Mouse (Mus musculus): ENCODE results near the gene Gm20388. TPM values are rescaled to one million over a fixed set of nuclear protein-coding genes. Genes with fewer than 3 reads are reported as not detected.

Gene Gm20388
- polyA plus RNA-seq, 1 experiment from 2014 or later, result not detected

DNA sequence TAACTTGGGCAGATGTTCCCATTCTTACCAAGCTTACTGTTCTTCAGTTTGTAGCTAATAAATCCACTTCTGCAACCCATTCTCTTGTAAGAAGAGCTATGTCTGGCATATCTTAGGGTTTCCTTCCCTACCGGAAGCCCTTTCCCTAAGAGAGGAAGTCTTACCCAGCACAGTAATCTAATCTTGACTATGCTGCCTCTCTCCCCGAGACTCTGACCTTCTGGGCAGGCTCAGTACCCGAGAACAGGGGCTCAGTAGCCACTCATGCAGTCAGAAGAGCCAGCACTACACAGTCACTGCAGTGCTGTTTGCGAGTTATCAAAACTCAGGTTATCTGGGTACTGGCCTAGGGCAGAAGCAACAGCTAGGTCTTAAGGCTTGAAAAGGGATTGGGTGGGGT, 2987.4 kb downstream of the Gm20388 start:
- H3K4me2 ChIP-seq (replicated peaks), result no peak overlapping the region
- no peak for ATAC-seq (ENCODE audit: low FRiP score)
- H3K27me3 ChIP-seq (ENCODE audit: control insufficient read depth, insufficient read depth, low read length), result no peaks in the 10 kb centered on the region
- H3K4me1 ChIP-seq (replicated peaks; ENCODE audit: control insufficient read depth, insufficient read depth, low read length), result no peaks in the 10 kb centered on the region
- H3K36me3 ChIP-seq (replicated peaks; ENCODE audit: control insufficient read depth, insufficient read depth), result peaks cover 69% of the 10 kb centered on the region
- no peaks in the 10 kb centered on the region for H3K9me3 ChIP-seq (ENCODE audit: control insufficient read depth, low read length)
- no peak overlapping the region for H3K9ac ChIP-seq
- H3K4me3 ChIP-seq (replicated peaks; ENCODE audit: low read length), result no peak overlapping the region
- WGBS, result 81% methylated on average over 4 of the region's 4 CpGs
- H3K27ac ChIP-seq, result no peak overlapping the region
- no peak for DNase-seq (ENCODE audit: low spot score)

DNA sequence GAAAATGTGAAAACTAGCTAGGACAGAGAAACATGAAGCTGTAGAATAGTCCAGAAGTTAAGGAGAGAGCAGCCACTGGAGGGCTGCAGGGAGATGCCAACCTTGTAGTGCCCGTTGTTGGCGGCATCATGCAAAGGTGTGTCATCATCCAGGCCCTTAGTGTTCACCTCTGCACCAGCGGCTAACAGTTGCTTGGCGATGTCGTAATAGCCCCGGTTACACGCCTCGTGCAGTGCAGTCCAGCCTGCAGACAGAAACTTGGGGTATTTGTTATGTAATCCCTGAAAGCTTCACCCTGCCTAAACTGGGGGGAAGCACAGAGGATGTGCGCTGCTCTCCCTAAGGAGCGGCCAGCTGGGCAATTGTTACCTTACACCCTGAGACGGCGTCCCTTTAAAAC, 2987.8 kb downstream of the Gm20388 start:
- no peak overlapping the region for H3K27ac ChIP-seq
- DNase-seq (ENCODE audit: low spot score), result no peak
- WGBS, result 95% methylated on average over 12 of the region's 12 CpGs
- no peaks in the 10 kb centered on the region for H3K27me3 ChIP-seq (ENCODE audit: control insufficient read depth, insufficient read depth, low read length)
- H3K4me3 ChIP-seq (replicated peaks; ENCODE audit: low read length), result no peak overlapping the region
- H3K9me3 ChIP-seq (ENCODE audit: control insufficient read depth, low read length), result no peaks in the 10 kb centered on the region
- H3K36me3 ChIP-seq (replicated peaks; ENCODE audit: control insufficient read depth, insufficient read depth), result peaks cover 64% of the 10 kb centered on the region
- no peak overlapping the region for H3K4me2 ChIP-seq (replicated peaks)
- H3K4me1 ChIP-seq (replicated peaks; ENCODE audit: control insufficient read depth, insufficient read depth, low read length), result no peaks in the 10 kb centered on the region
- no peak for ATAC-seq (ENCODE audit: low FRiP score)
- H3K9ac ChIP-seq, result no peak overlapping the region

DNA sequence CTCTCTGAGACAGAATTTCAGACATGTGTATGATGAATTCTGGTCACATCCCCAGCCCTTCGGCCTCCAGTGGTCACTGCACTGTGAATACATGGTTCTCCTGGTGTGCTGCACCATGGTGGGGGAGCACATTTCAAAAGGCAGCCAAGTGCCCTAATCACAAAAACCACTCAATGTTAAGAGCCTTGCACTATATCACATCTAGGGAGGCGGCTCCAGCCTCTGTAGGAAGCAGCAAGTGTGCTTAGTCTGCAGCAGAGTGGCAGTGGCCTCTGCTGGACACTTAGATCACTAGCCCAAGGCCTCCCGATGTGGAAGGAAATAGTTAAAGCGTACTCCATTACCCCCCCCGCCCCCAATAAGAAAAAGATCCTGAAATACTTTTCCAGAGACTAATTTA, 2988.4 kb downstream of the Gm20388 start:
- H3K36me3 ChIP-seq (replicated peaks; ENCODE audit: control insufficient read depth, insufficient read depth), result peaks cover 58% of the 10 kb centered on the region
- DNase-seq (ENCODE audit: low spot score), result no peak
- WGBS, result 76% methylated on average over 5 of the region's 5 CpGs

DNA sequence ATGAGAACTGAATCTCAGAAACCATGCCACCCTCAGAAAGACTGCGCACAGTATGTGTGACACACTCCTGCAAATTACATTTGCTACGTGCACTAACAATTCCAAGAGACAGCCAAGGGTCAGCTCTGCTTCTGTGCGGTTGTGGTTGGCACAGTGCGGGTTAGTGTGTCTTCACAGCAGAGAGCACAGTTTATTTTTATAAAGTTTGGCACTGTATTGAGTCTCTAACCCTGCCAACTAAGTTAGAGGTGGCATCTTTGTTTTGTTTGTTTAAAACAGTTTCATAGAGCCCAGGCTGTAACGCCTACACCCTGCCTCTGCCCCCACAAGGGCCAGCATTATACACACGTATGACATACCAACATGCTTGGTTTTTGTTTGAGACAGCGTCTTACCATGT, 2990.8 kb downstream of the Gm20388 start:
- no peaks in the 10 kb centered on the region for H3K4me1 ChIP-seq (replicated peaks; ENCODE audit: control insufficient read depth, insufficient read depth, low read length)
- no peak overlapping the region for H3K4me2 ChIP-seq (replicated peaks)
- H3K27me3 ChIP-seq (ENCODE audit: control insufficient read depth, insufficient read depth, low read length), result no peaks in the 10 kb centered on the region
- peaks cover 34% of the 10 kb centered on the region for H3K36me3 ChIP-seq (replicated peaks; ENCODE audit: control insufficient read depth, insufficient read depth)
- ATAC-seq (ENCODE audit: low FRiP score) (no peak), DNase-seq (ENCODE audit: low spot score) (no peak)
- H3K4me3 ChIP-seq (replicated peaks; ENCODE audit: low read length), result no peak overlapping the region
- no peak overlapping the region for H3K27ac ChIP-seq
- WGBS, result 92% methylated on average over 7 of the region's 7 CpGs
- H3K9me3 ChIP-seq (ENCODE audit: control insufficient read depth, low read length), result no peaks in the 10 kb centered on the region
- no peak overlapping the region for H3K9ac ChIP-seq

More for the DNA sequence above, 2988.4 kb downstream of the Gm20388 start:
- no peak for ATAC-seq (ENCODE audit: low FRiP score)
- no peak overlapping the region for H3K9ac ChIP-seq
- no peak overlapping the region for H3K4me3 ChIP-seq (replicated peaks; ENCODE audit: low read length)
- no peaks in the 10 kb centered on the region for H3K27me3 ChIP-seq (ENCODE audit: control insufficient read depth, insufficient read depth, low read length)
- no peaks in the 10 kb centered on the region for H3K4me1 ChIP-seq (replicated peaks; ENCODE audit: control insufficient read depth, insufficient read depth, low read length)
- no peak overlapping the region for H3K27ac ChIP-seq
- H3K9me3 ChIP-seq (ENCODE audit: control insufficient read depth, low read length), result no peaks in the 10 kb centered on the region
- no peak overlapping the region for H3K4me2 ChIP-seq (replicated peaks)

DNA sequence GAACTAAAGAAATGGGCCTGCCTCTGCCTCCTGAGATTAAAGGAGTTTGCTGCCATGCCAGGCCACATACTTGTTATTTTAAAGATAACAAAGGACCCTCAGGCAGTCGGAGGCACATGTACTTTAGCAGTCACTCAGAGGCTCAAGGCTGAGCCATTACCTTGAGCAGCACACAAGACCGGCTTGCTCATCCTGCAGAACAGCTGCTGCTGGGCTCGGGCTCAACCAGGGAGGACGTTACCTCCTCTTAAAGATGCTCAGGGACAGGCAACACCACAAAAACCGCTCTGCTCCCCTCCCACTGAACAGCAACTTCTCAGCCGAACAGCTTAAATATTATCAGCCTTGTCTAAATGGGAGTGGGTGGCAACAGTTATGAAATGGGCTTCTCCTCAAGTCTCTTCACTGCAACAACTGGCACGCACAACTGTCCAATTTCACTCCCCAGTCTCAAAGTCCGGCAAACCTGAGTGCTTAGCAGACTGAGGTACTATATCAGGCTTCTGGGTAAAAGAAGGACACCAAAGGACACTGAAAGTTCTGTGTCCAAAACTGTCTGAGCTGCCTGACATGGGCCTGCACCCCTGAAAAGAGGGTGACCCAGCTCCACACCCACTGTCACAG, 2991.4 kb downstream of the Gm20388 start:
- no peak overlapping the region for H3K4me2 ChIP-seq (replicated peaks)
- H3K4me1 ChIP-seq (replicated peaks; ENCODE audit: control insufficient read depth, insufficient read depth, low read length), result no peaks in the 10 kb centered on the region
- ATAC-seq (ENCODE audit: low FRiP score) (no peak), DNase-seq (ENCODE audit: low spot score) (no peak)
- H3K36me3 ChIP-seq (replicated peaks; ENCODE audit: control insufficient read depth, insufficient read depth), result peaks cover 29% of the 10 kb centered on the region
- 87% methylated on average over 8 of the region's 8 CpGs for WGBS
- H3K9me3 ChIP-seq (ENCODE audit: control insufficient read depth, low read length), result no peaks in the 10 kb centered on the region
- no peaks in the 10 kb centered on the region for H3K27me3 ChIP-seq (ENCODE audit: control insufficient read depth, insufficient read depth, low read length)
- H3K4me3 ChIP-seq (replicated peaks; ENCODE audit: low read length), result no peak overlapping the region
- no peak overlapping the region for H3K9ac ChIP-seq
- H3K27ac ChIP-seq, result no peak overlapping the region

DNA sequence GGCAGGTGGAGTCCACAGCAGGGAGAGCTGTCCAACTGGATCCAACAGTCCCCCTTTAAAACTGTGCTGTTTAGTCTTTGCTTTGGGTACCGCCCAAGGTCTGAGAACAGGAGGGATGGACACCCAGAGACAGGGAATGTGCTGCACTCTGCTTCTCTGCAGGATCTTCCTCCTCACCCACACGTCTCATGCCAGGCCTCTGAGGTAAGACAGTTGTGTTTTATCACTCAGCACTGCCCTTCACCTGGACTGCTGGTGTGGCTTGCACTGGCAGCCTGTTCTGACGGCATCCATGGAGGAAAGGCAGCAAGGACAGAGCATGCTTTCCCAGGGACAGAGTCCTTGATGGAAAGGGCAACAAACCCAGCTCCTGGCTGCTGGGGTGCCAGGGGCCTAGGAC, 2991.9 kb downstream of the Gm20388 start:
- 50% methylated on average over 3 of the region's 3 CpGs for WGBS
- no peaks in the 10 kb centered on the region for H3K27me3 ChIP-seq (ENCODE audit: control insufficient read depth, insufficient read depth, low read length)
- H3K36me3 ChIP-seq (replicated peaks; ENCODE audit: control insufficient read depth, insufficient read depth), result peaks cover 29% of the 10 kb centered on the region
- no peak overlapping the region for H3K4me3 ChIP-seq (replicated peaks; ENCODE audit: low read length)
- no peak overlapping the region for H3K27ac ChIP-seq
- H3K9me3 ChIP-seq (ENCODE audit: control insufficient read depth, low read length), result no peaks in the 10 kb centered on the region
- DNase-seq (ENCODE audit: low spot score) (no peak), ATAC-seq (ENCODE audit: low FRiP score) (no peak)
- no peak overlapping the region for H3K9ac ChIP-seq
- no peak overlapping the region for H3K4me2 ChIP-seq (replicated peaks)
- no peaks in the 10 kb centered on the region for H3K4me1 ChIP-seq (replicated peaks; ENCODE audit: control insufficient read depth, insufficient read depth, low read length)

DNA sequence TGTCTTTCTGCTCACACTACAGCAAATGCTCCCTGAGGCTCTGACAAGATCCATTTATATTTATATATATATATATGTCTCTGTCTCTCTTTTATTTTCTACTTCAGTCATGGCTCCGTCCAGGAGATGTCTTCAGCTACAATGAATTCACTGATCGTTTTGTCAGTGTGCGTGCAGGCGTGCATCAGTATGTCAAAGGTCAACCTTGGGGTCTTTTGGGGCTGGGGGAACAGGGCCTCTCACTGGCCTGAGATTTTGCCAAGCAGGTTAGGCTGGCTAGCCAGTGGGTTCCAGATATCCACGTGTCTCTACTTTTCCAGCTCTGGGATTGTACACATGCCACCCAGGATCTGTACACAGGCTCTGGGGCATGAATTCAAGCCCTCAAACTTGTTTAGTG, 2992.4 kb downstream of the Gm20388 start:
- no peak overlapping the region for H3K4me3 ChIP-seq (replicated peaks; ENCODE audit: low read length)
- DNase-seq (ENCODE audit: low spot score) (no peak), ATAC-seq (ENCODE audit: low FRiP score) (no peak)
- peaks cover 28% of the 10 kb centered on the region for H3K36me3 ChIP-seq (replicated peaks; ENCODE audit: control insufficient read depth, insufficient read depth)
- no peaks in the 10 kb centered on the region for H3K4me1 ChIP-seq (replicated peaks; ENCODE audit: control insufficient read depth, insufficient read depth, low read length)
- no peak overlapping the region for H3K4me2 ChIP-seq (replicated peaks)
- no peaks in the 10 kb centered on the region for H3K9me3 ChIP-seq (ENCODE audit: control insufficient read depth, low read length)
- 23% methylated on average over 5 of the region's 5 CpGs for WGBS
- no peak overlapping the region for H3K27ac ChIP-seq
- no peak overlapping the region for H3K9ac ChIP-seq
- no peaks in the 10 kb centered on the region for H3K27me3 ChIP-seq (ENCODE audit: control insufficient read depth, insufficient read depth, low read length)

DNA sequence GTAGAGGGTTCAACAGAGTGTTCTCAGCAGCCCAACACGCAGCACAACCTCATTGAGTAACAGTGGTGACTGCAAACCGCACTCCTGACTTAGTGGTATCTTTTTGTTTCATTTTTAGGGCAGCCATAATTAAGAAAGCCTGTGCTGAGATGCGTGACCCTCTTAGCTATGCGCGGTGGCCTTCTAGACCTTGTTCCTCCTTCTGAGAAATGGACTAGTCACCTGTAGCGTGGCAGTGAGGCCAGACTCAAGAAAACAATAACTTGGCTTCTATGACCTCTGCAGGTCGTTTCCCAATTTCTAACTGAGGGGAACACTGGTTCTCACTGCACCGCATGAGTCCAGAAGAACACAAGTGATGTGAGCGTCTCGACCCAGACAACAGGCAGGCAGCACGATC, 2993.9 kb downstream of the Gm20388 start:
- 78% methylated on average over 11 of the region's 11 CpGs for WGBS
- no peaks in the 10 kb centered on the region for H3K4me1 ChIP-seq (replicated peaks; ENCODE audit: control insufficient read depth, insufficient read depth, low read length)
- no peak overlapping the region for H3K27ac ChIP-seq
- H3K9me3 ChIP-seq (ENCODE audit: control insufficient read depth, low read length), result no peaks in the 10 kb centered on the region
- H3K36me3 ChIP-seq (replicated peaks; ENCODE audit: control insufficient read depth, insufficient read depth), result peaks cover 18% of the 10 kb centered on the region
- H3K27me3 ChIP-seq (ENCODE audit: control insufficient read depth, insufficient read depth, low read length), result no peaks in the 10 kb centered on the region
- H3K4me2 ChIP-seq (replicated peaks), result no peak overlapping the region
- no peak overlapping the region for H3K4me3 ChIP-seq (replicated peaks; ENCODE audit: low read length)
- ATAC-seq (ENCODE audit: low FRiP score), result no peak
- DNase-seq (ENCODE audit: low spot score), result no peak
- H3K9ac ChIP-seq, result no peak overlapping the region

DNA sequence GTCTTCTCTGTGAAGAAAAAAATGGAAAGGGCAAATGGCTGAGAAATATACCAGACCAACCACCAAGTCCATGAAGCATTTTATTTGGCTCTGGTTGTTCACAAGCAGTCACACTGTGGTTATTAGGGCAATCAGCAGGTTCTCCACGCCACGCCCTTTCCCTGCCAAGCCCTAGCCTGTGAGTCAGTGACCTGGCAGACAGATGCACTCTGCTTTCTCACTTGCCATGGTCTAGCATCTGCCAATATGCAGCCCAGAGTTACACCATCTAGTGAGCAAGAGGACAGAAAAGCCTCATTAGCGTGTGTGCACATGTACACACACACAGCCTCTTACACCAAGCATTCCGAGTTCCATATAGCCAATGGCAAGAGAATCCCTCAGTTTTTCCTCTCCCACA, 2994.7 kb downstream of the Gm20388 start:
- Histone ChIP-seq H3K4me2 (replicated peaks) (no peak overlapping the region), H3K36me3 (replicated peaks; ENCODE audit: control insufficient read depth, insufficient read depth) (peaks cover 14% of the 10 kb centered on the region), H3K4me1 (replicated peaks; ENCODE audit: control insufficient read depth, insufficient read depth, low read length) (no peaks in the 10 kb centered on the region), H3K9ac (0 out of 2 replicates have a peak overlapping the region, but pooled peaks have one; percentile 11), H3K27me3 (ENCODE audit: control insufficient read depth, insufficient read depth, low read length) (no peaks in the 10 kb centered on the region), H3K27ac (no peak overlapping the region), H3K4me3 (replicated peaks; ENCODE audit: low read length) (no peak overlapping the region), H3K9me3 (ENCODE audit: control insufficient read depth, low read length) (no peaks in the 10 kb centered on the region)
- ATAC-seq (ENCODE audit: low FRiP score) (no peak), DNase-seq (ENCODE audit: low spot score) (no peak)
- 93% methylated on average over 4 of the region's 4 CpGs for WGBS

DNA sequence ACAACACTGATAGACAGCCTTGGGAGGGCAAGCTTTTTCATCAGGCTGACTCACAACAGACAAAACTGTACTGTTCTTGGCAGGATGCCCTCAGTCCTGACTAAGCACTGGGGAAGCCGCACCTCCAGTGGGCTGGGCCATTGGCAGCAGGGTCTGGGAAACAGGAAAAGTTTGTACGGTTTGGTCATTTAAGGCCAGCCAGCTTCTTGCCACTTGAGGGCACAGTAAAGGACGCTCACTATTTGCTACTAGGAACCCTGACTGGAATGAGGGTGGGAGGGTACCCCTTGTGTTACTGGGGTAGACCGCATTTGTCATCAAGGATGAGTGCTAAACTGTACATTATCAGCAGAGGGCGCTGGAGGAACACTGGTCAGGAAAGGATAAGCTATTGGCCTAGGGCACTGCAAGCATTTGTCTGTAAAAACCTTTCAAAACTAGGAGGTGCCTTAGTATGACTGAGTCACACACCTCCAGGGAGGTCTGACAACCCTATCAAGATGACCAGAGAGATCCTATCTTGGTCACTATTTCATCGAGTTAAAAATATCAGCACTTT, 2995.9 kb downstream of the Gm20388 start:
- peaks cover 14% of the 10 kb centered on the region for H3K36me3 ChIP-seq (replicated peaks; ENCODE audit: control insufficient read depth, insufficient read depth)
- H3K9me3 ChIP-seq (ENCODE audit: control insufficient read depth, low read length), result no peaks in the 10 kb centered on the region
- H3K4me3 ChIP-seq (replicated peaks; ENCODE audit: low read length), result no peak overlapping the region
- 43% methylated on average over 6 of the region's 6 CpGs for WGBS
- no peak overlapping the region for H3K9ac ChIP-seq
- no peak overlapping the region for H3K4me2 ChIP-seq (replicated peaks)
- no peaks in the 10 kb centered on the region for H3K4me1 ChIP-seq (replicated peaks; ENCODE audit: control insufficient read depth, insufficient read depth, low read length)
- H3K27ac ChIP-seq, result no peak overlapping the region
- ATAC-seq (ENCODE audit: low FRiP score), result peak; percentile 79; the same call in 1 of the 2 replicates
- no peaks in the 10 kb centered on the region for H3K27me3 ChIP-seq (ENCODE audit: control insufficient read depth, insufficient read depth, low read length)
- DNase-seq (ENCODE audit: low spot score), result peak; percentile 90
